Mouse (Mus musculus) C2C12 (cell line): ENCODE data around the gene Faah.

Source experiments
- CTCF ChIP-seq: IDR thresholded peaks from one replicate; pipeline ENCODE4 v1.5.1; 2011; ENCODE audit not compliant: control insufficient read depth, insufficient read depth, insufficient read length
- MAX ChIP-seq: IDR thresholded peaks from one replicate; pipeline ENCODE4 v1.6.1; 2011; ENCODE audit warnings: mild to moderate bottlenecking, control low read depth

DNA sequence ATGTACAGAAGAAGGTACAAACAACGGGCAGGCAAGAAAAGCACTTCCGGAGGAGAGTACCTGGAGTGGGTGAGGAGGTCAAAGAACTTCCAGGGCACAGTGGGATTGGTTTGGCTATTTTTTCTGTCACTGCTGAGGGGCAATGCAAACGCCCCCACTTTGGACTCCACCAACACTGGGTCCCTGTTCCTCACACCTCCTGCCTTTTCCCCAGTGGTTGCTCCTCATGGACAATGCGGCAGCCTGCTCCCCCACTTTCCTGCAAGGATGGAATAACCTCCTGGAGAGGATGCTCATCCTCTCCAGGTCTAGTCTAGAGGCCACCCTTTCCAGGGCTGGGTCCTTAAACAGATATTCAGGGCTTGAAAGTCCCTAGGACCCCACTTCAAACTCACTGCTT lies 38.8 kb downstream of the Faah start:
- TF ChIP-seq CTCF (no peak), MAX (no peak)
